Mouse (Mus musculus): ENCODE measurements around the gene Ccdc90b.

Ccdc90b gene

GRCm38 (mm10) chr7:92560986-92561876, at the start of gene Ccdc90b:
Gene Ccdc90b (plus strand): TSS chr7:92561149.
- DNase-seq (ENCODE audit: low spot score), result peak; percentile 87

- DNase-seq (ENCODE audit: low spot score), result no peak
Observed at GRCm38 (mm10) chr7:92520397-92520796, 40.6 kb upstream of the Ccdc90b start.

- peak; percentile 61 for DNase-seq (ENCODE audit: low spot score)
Observed at GRCm38 (mm10) chr7:92520820-92521219, 40.1 kb upstream of the Ccdc90b start.

- no peak for DNase-seq (ENCODE audit: low spot score)
Observed at GRCm38 (mm10) chr7:92529245-92529644, 31.7 kb upstream of the Ccdc90b start.

GRCm38 (mm10) chr7:92532351-92533036, 28.5 kb upstream of the Ccdc90b start:
- no peak for DNase-seq (ENCODE audit: low spot score)

DNA sequence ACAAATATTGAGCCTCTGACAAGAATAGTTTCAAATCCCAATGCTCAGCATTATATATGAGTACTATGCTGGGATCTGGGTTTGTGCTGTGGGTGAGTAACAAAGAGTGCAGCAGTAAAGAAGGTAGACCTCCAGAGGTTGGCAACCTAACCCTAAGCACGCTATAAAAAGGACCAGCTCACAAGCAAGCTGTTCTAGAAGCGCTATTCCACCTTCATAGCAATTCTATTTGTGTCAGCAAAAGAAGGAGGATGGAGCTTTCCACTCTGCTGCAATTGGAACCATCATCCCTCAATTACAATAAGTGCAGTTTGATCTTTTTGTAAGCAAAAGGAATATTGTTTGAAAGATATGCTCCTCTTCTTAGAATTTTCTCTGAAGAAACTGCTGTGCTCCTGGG, 14.2 kb upstream of the Ccdc90b start:
- no peak for DNase-seq (ENCODE audit: low spot score)

- DNase-seq (ENCODE audit: low spot score), result no peak
Observed at GRCm38 (mm10) chr7:92550248-92550989, 10.5 kb upstream of the Ccdc90b start.

- peak; percentile 66 for DNase-seq (ENCODE audit: low spot score)
Observed at GRCm38 (mm10) chr7:92550990-92551392, 10.0 kb upstream of the Ccdc90b start.

DNA sequence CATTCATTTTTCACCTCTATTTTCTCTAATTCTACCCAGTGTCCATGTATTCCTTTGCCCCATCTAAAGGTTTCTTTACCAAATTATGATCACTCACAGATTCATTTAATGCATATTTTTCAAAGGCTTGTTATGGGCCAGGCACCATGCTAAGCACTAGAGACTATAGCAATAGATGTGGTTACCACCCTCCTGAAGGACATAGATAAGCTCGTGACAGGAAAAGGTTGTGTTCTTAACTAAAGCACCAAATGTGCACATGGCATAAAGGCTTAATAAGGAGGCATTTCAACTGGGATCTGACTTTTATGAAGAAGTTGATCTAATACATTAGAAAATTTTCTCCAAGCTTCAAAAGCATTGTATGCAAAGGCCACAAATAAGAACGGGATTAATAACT, 2.2 kb upstream of the Ccdc90b start:
- DNase-seq (ENCODE audit: low spot score), result no peak

GRCm38 (mm10) chr7:92566775-92567174, 5.8 kb downstream of the Ccdc90b start:
- DNase-seq (ENCODE audit: low spot score), result no peak

DNA sequence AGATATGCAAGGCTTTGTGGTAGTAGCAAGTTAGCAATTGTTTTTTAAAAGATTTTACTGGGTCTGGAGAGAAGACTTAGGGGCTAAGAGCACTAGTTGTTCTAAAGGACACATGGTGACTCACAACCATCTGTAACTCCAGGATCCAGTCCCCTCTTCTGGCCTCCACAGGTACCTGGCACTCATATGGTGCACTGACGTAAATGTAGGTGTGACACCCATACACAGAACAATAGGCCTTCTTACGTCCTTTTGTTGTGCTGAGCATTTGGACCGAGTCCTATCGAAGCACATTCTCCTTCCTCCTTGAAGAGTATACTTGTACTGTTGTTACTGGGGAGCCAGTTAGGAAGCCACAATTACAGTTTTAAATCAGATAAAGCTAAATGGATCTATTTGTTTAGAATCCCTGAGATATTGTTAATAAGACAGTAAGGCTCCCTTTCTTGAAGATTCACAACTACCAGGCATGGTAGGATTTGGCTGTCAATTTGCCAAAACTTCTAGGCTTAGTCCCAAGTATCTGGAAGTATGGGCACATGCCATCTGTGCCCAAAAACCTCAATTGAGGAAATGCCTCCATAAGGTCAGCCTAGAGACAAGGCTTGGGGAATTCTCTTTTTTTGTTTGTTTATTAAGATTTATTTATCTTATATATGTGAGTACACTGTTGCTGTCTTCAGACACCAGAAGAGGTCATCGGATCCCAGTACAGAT, 19.7 kb downstream of the Ccdc90b start:
- peak; percentile 48 for DNase-seq (ENCODE audit: low spot score)

- no peak for DNase-seq (ENCODE audit: low spot score)
Observed at GRCm38 (mm10) chr7:92583567-92583966, 22.6 kb downstream of the Ccdc90b start.

- DNase-seq (ENCODE audit: low spot score), result no peak
Observed at GRCm38 (mm10) chr7:92589986-92590385, 29.0 kb downstream of the Ccdc90b start.

DNA sequence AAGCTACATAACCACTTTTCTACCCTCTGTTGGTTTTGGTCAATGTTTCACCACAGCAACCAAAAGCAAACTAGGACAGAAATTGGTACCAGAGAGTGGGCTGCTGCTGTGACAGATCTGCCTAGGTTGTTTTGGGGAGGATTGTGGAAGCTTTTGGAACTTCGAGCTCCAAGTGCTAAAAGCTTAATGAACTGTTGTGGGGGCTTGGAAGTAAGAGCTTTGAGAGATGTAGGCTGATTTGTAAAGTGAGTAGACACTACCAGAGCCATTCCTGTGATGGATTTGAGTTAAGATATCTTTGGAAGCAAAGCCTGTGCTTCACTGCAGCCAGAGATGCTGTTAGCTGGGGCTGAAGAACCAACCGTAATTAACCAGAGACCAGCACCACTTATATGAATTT, 29.9 kb downstream of the Ccdc90b start:
- DNase-seq (ENCODE audit: low spot score), result no peak

- no peak for DNase-seq (ENCODE audit: low spot score)
Observed at GRCm38 (mm10) chr7:92604961-92605360, 44.0 kb downstream of the Ccdc90b start.

DNA sequence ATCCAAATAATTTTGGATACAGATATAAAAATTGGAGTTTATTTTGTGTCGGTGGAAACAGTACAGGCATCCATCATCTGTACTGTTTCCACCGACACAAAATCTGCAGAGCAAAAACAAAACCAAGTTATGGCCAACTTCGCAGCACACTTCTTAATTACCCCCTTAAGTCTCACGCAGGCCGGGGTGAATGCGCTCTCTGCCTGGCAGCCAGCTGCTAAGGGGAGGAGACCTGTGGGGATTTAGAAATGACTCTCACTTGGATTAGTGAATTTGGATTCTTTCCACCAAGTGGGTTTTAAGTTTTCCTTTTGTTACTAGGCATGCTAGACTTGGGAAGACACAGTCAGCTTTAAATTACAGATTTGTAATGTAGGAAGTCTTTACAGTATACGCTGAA, 49.9 kb downstream of the Ccdc90b start:
- no peak for DNase-seq (ENCODE audit: low spot score)

GRCm38 (mm10) chr7:92624488-92624887, 63.5 kb downstream of the Ccdc90b start:
- no peak for DNase-seq (ENCODE audit: low spot score)

DNA sequence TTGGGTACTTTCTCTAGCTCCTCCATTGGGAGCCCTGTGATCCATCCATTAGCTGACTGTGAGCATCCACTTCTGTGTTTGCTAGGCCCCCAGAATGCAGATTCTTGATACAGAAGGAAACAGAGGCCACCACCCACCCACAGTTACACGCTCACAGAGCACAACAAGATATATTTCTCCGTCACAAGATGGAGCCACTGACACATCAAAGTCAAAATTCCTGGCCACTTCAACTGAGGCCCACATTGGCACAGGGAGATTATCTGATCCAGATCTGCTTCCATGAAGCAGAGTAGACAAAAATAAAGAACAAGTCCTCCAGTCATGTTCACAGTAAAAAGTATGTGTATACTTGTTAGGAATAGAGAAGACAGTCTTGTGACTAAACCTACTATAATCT, 69.2 kb downstream of the Ccdc90b start:
- peak; percentile 70 for DNase-seq (ENCODE audit: low spot score)
